ENCODE assay signal across 8 mouse cellular contexts in genomic region chr6:92943057-92943781, GRCm38 (mm10). TPM values are rescaled to one million over a fixed set of nuclear protein-coding genes. Genes with fewer than 3 reads are reported as not detected.
A peak's percentile ranks its signal among the peaks of the same experiment; 100 is the strongest.
DNase-seq lines count a peak whose midpoint lies in the region; ATAC-seq and TF ChIP-seq lines count a peak whose summit lies in the region.

TSS of gene Adamts9 (minus strand) at chr6:92943492.

- TF ChIP-seq POLR2A in bone marrow, adult 2 months (IDR thresholded peaks at IDR 0.05; ENCODE audit: borderline replicate concordance, control insufficient read depth, low read depth, low read length) = 0 out of 2 replicates have a peak, but pooled peaks have one; percentile 23

- no peaks in the 10 kb centered on the region for H3K36me3 ChIP-seq in forebrain, embryonic 15.5 days
- H3K36me3 ChIP-seq in lung, embryonic 15.5 days = no peaks in the 10 kb centered on the region

- H3K4me3 ChIP-seq in bone marrow, adult 2 months (replicated peaks; ENCODE audit: control insufficient read depth, low read depth, low read length) = no peak within 1 kb of the TSS
- peak within 1 kb of the TSS; percentile 48 for H3K4me3 ChIP-seq in forebrain, embryonic 15.5 days
- peak within 1 kb of the TSS; percentile 73 for H3K4me3 ChIP-seq in lung, embryonic 15.5 days

- peak; percentile 74 for DNase-seq in ES-CJ7 (ENCODE audit: low read depth, low spot score)
- DNase-seq in heart, postnatal 25 days (ENCODE audit: low spot score) = peak; percentile 87
- peak; percentile 48 to 68 for DNase-seq in layer of hippocampus, adult 18-20 months (ENCODE audit: low spot score in 2 of 2)
- peak; percentile 67 for DNase-seq in retina, embryonic 14.5 days (ENCODE audit: low spot score)
- no peak for DNase-seq in B cell, adult 2 months

- peak; percentile 69 for ATAC-seq in forebrain, embryonic 15.5 days (replicated peaks)
- peak; percentile 85 for ATAC-seq in lung, embryonic 15.5 days (ENCODE audit: borderline replicate concordance, extremely low read depth, low FRiP score, low TSS enrichment)

- no peak for TF ChIP-seq CTCF in bone marrow, adult 2 months (IDR thresholded peaks at IDR 0.05; ENCODE audit: control insufficient read depth, insufficient read depth, low read length)

- peak within 1 kb of the TSS; percentile 44 for H3K9ac ChIP-seq in forebrain, embryonic 15.5 days (replicated peaks)
- peak within 1 kb of the TSS; percentile 90 for H3K9ac ChIP-seq in lung, embryonic 15.5 days

- peaks cover 37% of the 10 kb centered on the region for H3K27me3 ChIP-seq in forebrain, embryonic 15.5 days
- no peaks in the 10 kb centered on the region for H3K27me3 ChIP-seq in lung, embryonic 15.5 days

- H3K4me2 ChIP-seq in forebrain, embryonic 15.5 days (replicated peaks) = peak within 1 kb of the TSS; percentile 92
- H3K4me2 ChIP-seq in lung, embryonic 15.5 days = peak within 1 kb of the TSS; percentile 89

- no peaks in the 10 kb centered on the region for H3K4me1 ChIP-seq in bone marrow, adult 2 months (ENCODE audit: control insufficient read depth, insufficient read depth, low read length)
- peaks cover 37% of the 10 kb centered on the region for H3K4me1 ChIP-seq in forebrain, embryonic 15.5 days
- H3K4me1 ChIP-seq in lung, embryonic 15.5 days = peaks cover 22% of the 10 kb centered on the region

- no peak within 1 kb of the TSS for H3K27ac ChIP-seq in bone marrow, adult 2 months (ENCODE audit: control insufficient read depth, insufficient read depth, low read depth, low read length, poor library complexity)
- H3K27ac ChIP-seq in forebrain, embryonic 15.5 days (replicated peaks) = no peak within 1 kb of the TSS
- peak within 1 kb of the TSS; percentile 97 for H3K27ac ChIP-seq in lung, embryonic 15.5 days

- intact Hi-C loops in heart, postnatal 25 days (cut with DNase I) = loop anchor here (2.0 to 5.0 kb wide), 9 partner anchors 22 to 599 kb away; no protein-coding TSS in a partner anchor

- under 1% methylated on average over 67 of the region's 68 CpGs for WGBS in bone marrow, adult 2 months
- WGBS in forebrain, embryonic 15.5 days = under 1% methylated on average over 61 of the region's 68 CpGs
- under 1% methylated on average over 67 of the region's 68 CpGs for WGBS in lung, embryonic 15.5 days

- H3K9me3 ChIP-seq in forebrain, embryonic 15.5 days = no peaks in the 10 kb centered on the region
- no peaks in the 10 kb centered on the region for H3K9me3 ChIP-seq in lung, embryonic 15.5 days

RNA-seq across cellular contexts. Expression of gene Adamts9, which starts in this region (rescaled TPM):
- polyA plus RNA-seq in bone marrow, adult 2 months (2011; ENCODE audit: insufficient read depth, insufficient read length, low replicate concordance, missing spikeins) = 1.4 and 2.4 TPM in 2 replicates
- polyA plus RNA-seq in forebrain, embryonic 15.5 days (2015; fragmentation: Nextera tagmentation; extraction: Ambion mirVana) = 0.73 and 1.0 TPM in 2 replicates
- total RNA-seq in heart, postnatal 25 days (2021) = 10 to 100 TPM; 20.4 to 21.7 TPM
- total RNA-seq in layer of hippocampus, adult 18-20 months (2021) = 1 to 10 TPM; 7.9 to 9.1 TPM
- 9.8 and 11.2 TPM in 2 replicates for polyA plus RNA-seq in lung, embryonic 15.5 days (2015; fragmentation: Nextera tagmentation; extraction: Ambion mirVana)

Comparison
In these comparisons a context has a peak if more than half of its experiments do, and no peak if none do; other contexts are left out.
1. DNase-seq: peak in ES-CJ7 (single experiment), heart, postnatal 25 days (single experiment), layer of hippocampus, adult 18-20 months (2 of 2) and retina, embryonic 14.5 days (single experiment); none in B cell, adult 2 months (0 of 2).